Mouse (Mus musculus): Measurements from ENCODE around the gene Chsy1.
A peak's percentile ranks its signal among the peaks of the same experiment; 100 is the strongest.

The Chsy1 gene

DNA sequence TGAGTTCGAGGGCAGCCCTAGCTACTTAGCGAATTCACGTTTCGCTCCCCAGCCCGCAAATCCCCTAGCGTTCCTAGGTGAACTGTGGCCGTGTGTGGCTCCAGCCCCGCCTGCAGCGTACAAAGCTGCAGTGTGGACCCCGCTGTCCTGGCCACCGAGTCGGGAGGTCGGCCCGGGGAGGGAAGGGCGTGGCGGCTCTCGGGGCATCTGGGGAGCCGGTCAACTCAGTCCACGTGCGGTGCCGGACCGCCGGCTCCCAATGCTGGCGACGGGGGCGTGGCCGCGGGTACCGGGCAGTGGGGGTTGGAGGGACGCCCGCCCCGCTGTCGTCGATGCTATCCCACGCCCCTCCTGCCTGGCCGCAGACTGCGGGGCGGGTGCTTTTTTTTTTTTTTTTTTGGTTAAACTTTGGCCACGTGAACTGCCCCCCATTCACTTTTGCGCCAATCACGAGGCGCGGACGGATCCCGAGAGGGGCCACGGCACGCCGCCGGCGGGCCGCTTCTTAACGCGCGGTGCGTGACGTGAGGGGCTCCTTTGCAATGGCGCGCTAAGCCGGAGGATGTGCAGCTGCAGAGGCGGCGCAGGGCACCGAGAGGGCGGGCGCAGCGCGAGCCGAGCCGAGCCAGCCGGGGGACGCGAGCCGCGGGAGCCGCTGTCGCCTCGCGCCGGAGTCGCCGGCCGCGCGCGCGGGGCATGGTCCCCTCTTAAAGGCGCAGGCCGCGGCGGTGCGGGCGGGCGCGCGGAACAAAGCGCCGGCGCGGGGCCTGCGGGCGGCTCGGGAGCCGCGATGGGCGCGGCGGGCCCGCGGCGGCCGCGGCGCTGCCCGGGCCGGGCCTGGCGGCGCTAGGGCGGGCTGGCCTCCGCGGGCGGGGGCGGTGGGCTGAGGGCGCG, at the start of gene Chsy1:
Gene Chsy1 (plus strand): TSS at position 555 of the 894 bp plus-strand sequence.
- peak; percentile 85 for DNase-seq

DNA sequence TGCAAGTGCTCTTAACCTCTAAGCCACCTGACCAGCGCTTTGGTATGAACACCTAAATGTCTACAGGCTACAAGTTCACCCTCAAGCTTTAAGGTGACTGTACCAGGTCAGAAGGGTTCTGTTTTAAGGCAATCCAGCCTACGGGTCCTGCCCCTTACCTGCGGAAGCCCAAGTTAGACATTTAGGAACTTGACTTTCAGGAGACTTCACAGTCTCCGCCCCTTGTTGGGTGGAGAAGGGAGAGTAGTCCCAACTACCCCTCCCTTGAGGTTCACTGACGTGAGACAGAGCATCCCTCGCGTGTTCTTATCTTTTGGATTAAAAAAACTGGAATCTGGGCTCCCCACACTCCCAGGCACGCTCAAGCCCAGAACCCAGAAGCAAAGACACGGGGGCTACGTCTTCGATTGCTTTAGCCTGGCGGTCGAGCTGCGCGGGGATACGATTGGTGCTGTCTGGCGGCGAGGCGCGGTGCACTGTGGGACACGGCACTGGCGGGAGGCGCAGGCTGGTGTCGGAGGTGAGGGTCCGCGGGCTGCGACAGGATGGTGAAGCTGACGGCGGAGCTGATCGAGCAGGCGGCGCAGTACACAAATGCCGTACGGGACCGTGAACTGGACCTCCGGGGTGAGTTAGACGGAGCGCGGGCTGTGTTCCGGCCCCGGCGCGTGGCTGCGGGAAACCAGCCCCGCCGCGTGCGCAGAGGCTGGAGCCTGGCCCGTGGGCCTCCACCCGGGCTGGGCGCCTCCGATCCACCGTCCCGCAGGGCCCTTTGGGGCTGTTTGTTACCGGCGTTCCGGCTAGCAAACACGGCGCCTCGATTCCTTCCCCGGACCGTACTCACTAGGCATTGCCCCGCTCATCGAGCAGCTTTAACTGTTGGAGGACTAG, 49.0 kb upstream of the Chsy1 start:
- DNase-seq, result peak; percentile 82

DNA sequence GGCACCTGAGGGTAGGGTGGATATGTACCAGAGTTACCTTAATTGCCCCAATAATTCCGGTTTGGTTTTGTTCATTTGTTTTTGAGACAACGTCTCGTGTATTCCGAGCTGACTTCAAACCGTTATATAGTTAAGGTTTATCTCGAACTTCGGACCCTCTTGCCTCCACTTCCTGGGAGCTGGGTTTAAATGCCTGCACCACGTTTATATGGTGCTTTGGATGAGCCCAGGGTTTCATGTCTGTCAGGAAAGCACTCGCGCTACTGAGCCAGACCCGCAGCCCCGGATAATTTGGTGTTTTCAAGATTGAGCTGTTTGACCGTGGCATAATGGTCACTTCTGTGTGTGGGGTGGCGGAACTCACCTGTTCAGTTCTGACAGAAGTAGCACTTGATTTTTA, 48.3 kb upstream of the Chsy1 start:
- no peak for DNase-seq

DNA sequence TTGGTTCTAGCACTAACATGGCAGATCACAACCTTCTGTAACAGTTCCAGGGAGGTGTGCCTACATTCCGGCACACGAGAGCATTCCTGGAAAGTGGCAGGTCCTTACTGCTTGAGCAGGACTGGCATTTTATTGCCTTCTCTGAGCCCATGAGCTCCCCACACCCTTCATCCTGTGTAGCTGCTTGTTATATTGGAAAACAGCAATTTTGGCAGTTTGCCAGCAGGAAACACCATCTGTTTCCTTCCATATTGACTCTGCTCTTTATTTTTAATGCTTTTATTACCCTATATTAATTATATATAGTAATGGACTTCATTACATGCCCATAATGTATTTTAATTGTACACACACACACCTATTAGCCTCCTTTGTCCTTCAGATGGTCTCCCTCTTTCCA, 32.9 kb upstream of the Chsy1 start:
- DNase-seq, result no peak

DNA sequence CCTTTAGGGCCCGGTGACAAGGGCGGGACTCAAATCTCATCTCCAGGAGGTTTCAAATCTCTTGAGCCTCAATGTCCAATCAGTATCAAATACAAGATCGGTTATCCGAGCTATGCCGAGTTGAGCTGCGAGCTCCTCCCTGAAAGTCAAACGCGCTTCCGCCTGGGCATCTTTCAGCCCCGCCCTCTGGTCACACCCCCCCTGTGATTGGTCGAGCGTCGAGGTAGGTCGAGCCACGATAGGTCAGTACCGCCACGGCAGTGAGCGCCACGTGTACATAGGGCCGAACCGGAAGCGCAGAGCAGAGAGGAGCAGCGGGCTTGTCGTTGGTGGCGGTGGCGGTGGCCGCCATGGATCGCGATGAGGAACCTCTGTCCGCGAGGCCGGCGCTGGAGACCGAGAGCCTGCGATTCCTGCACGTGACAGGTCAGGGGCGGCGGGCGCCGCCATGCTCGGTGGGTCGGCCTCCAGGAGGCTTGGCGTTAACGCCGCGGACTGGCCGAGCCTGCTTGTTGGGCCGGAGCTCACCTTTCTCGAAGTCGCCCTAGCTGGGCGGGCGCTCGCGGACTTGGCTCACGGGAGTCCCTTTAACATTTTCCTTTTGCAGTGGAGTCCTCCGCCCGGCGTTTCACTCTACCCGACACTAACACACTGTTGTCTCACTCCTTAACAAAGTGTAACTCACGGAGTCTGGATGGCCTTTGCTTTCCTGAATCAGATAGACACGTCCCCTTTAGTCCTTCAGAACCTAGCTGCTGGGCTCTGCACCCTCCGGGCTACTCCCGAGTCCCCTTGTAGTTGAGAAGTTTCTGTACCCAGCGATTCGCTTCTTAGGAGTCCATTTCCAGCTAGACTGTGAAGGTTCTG, 29.7 kb upstream of the Chsy1 start, which contains the start of gene Selenos:
Gene Selenos (plus strand): TSS at position 286 of the 867 bp plus-strand sequence.
- peak; percentile 90 for DNase-seq

DNA sequence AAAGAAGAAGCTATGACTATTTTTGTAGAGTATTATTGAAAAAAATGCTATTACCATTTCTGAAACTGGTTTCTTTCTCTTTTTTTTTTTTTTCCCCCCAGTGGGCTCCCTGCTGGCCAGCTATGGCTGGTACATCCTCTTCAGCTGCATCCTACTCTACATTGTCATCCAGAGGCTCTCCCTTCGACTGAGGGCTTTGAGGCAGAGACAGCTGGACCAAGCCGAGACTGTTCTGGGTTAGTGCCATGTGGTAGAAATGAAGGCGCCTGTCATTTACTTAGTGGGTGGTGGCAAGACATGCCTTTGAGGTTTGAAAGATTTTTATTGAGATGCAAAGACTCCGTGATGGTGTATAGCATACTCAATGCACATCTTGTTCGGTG, 29.1 kb upstream of the Chsy1 start:
- DNase-seq, result no peak

DNA sequence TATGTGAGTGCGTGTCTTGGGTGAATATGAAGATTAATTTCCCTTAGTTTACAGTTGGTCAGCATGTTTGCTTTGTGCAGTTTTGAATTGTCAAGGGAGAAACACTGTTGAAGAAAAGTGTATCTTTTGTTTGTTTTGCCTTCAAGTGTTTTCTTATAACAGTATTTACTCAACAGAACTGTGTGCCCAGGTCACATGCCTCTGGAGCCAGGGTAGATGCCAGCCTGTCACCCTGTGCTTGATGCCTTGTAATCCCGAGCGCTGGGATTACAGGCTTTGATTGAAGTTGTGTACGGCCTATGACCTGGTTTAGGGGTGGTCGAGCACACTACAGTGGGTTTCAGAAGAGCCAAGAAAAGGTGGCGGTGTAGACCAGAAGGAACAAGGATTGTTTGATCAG, 25.6 kb upstream of the Chsy1 start:
- DNase-seq, result no peak

DNA sequence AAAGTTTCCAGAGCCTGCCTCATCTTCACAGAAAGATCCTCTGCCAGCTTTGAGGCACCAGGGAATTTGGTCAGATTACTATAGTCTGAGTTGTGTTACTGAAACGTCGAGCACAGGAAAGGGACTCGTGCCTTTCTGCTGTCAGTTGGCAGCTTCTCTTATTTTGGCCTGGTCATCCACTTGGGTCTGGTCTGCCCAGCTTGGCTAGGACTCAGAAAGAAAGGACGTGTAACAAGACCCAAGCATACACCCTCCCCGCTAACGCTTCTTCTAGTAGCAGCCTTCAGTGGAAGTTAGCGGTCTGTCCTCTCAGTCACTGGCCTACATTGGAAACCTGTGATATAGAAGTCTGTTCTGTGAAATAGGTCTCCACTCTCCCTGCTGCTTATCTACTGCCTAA, 24.8 kb upstream of the Chsy1 start:
- DNase-seq, result no peak

DNA sequence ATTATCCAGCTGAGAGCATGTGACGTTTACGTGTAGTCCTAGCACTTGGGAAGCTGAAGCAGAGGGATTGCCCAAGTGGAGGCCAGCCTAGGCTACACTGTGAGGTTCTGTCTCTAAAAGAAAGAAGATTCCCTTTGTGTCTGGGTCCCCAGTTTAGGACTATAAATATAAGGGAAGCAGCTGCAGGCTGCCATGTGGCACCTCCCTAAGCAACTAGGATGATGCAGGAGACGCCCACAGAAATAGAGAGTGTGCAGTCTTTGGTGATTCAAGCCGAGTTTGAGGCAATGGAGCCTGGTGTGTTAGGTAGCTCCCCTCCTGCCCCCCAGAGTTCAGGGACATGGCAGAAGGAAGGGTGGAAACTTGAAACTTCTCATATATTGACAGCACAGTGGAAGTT, 21.7 kb upstream of the Chsy1 start:
- no peak for DNase-seq

DNA sequence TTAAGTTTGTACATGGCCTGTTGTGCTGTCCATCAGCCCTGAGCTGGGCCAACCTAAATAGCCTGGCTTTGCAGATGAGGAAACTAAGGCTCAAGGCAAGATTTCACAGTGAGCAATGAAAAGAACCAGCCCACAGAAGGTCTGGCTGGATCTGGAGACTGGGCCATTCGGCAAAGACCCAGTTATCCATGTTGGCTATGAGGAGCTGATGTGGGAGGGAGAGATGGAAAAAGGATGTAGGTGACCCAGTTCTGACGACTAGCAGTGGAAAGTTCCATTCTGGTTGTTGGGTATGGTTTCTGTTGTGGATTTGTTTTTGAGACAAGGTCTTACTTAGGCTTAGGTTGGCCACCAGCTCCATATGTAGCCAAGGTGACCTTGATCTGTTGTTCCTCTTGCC, 21.2 kb upstream of the Chsy1 start:
- DNase-seq, result no peak

DNA sequence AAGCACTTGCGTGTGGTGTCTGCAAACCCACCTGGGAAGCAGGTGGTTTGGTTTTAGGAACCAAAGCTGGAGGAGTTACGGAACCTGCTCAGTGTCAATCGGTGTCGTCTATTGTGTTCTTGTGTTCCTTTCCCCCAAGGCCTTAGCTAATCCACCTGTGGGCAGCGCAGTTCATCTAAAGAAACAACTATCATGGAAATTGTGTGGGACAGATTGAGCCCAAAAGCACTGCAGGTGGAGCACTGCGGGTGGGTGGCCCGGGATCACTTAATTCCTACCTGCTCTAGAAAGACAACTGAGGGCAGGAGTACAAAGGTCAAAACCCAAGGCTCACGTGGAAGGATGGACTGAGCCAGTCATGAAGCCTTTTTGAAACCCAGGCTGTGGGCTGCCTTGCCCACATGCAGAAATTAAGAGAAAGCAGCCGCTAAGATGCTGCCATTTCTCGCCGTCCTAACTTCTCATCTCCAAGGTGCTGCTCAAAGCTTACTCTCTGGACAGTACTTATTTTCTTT, 18.6 kb upstream of the Chsy1 start:
- no peak for DNase-seq

DNA sequence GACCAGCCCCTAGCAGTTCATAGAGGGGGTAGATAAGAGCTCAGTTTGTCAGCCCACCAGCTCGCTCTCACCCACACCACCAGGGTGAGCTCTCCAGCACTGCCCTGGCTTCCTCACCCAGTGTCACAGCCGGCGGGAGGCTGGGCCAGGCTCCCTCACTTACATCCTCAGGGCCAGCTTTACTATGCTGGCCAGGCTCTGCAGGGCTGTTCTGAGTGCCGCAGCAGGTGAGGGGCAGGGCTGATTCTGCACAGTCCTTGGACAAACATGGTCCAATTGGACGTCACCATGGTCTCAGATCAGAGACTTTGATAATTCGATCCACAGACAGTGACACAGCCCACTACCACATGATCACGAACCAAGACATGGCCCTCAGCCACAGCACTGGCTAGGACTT, 17.8 kb upstream of the Chsy1 start:
- no peak for DNase-seq

DNA sequence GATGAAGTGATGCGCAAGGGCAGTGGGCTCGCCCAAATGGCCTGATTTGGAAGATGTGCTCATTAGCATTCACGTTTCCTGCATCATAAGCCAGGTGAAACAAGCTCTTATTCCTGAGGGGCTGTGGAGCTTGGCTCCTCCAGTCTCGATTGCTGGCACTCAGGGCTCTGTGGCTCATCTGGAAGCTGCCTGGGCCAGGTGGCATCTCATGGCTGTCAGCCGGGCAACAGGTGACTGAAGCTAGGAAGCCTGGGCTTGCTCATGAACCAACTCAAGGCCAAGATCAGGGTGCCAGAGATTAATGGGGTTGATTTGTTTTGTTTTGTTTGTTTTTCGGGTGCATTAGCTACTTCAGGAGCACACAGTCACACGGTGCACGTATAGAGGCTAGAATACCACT, 16.7 kb upstream of the Chsy1 start:
- no peak for DNase-seq

DNA sequence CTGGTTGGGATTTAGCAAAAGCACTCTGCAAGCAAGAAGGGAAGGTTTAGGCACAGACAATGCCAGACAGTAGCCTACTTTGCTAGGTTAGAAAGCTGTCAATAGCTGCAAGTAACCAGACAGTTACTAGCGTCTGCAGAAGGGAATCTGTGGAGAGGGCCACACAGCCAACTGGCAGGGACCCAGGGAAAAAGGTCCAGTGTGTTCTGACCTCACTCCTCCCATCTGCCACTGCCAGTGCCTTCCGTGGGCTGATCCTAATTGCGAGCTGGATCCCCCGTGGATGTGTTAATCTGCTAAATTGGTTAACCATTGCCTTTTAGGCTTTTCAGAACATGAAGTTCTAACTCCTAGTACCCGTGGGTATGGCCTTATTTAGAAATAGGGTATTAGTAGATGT, 15.2 kb upstream of the Chsy1 start:
- DNase-seq, result no peak

DNA sequence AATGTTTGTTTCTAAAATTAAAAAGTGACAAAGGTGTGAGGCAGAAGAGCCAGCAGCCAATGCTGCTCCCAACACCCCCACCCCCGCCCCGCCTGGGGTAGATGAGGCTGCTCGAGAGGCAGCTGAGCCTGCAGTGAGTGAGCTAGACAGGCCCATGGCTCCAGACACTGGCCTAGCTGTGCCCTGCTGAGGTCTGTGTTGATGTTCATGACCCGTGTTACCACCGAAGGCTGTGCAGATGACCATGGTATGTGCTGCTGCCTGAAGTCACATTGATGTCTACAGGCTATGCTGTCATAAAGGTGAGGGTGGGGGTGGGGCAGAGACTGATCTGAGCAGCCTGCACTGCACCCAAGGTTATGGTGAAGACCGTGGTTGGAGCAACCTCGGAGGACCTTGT, 10.5 kb upstream of the Chsy1 start:
- no peak for DNase-seq

DNA sequence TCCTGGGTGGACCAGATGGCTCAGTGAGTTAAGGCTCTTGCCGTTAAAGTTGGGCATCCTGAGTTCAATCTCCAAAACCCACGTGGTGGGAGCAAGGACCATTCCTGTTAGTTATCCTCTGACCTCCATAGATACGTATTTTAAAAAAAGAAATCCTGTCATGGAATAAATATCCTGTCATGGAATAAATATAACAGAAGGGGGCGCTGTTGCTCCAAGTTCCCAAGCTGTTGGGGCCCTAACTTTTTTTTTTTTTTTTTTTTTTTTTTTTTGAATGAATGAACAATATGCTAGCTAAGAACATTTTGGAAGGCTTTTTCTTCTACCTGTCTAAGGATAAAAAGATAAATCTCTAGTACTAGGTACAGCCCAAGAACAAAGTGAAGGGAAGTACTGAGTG, 7.4 kb upstream of the Chsy1 start:
- DNase-seq, result peak; percentile 41

DNA sequence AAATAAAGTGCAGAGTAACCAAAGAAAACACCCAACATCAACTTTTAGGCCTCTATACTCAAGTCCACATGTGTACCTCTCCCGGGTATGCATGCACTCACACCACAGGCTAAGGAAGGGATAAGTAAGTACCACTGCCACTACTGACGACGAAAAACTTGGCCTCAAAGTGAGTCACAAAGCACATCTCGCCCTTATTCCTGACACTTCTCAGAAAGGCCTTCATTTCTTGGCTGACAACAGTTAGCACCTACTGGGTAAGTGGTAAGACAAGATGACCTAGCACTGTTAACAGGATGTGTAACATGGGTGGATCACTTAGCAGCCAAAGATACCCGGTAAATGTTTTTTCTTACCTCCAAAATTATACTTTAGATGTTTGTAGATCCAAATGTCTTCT, 4.8 kb upstream of the Chsy1 start:
- no peak for DNase-seq

DNA sequence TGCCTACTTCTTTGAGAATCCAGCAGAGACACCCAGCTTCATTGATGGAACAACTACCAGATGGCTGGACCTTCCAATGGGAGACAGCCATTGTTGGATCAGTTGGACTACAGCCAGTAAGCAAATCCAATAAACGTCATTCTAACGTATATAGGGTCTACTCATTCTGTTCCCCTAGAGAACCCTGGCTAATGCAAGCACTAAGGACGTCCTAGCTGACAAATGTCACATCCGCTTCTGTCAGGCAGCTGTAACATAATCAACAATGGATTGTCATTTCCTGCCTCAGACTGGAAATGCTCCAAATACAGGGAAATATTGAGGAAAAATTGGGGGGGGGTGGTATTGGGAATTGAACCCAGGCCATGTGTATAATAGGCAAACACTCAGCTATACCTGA, 3.5 kb upstream of the Chsy1 start:
- no peak for DNase-seq

DNA sequence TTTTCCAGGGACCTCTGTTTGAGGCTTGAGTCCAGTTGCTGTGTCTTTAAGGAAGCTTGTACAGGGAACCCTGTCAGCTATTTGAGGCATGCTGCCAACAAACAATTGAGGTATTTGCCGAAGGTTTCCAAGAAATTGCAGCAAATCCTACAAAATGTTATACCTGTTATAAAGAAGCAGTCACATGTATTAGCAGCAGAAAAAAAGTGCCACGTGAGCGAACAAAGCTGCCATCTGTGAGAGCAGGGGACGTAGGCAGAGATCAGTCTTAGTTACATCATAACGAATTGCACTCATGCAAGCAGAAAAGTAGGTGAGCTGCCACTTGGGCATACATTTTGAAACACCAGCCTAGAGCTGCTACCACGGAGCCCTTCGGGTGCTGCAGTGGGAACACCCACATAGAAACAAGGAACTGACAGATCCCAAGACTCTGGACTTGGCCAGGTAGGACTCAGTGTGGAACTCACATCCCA, 2.7 kb upstream of the Chsy1 start:
- no peak for DNase-seq

DNA sequence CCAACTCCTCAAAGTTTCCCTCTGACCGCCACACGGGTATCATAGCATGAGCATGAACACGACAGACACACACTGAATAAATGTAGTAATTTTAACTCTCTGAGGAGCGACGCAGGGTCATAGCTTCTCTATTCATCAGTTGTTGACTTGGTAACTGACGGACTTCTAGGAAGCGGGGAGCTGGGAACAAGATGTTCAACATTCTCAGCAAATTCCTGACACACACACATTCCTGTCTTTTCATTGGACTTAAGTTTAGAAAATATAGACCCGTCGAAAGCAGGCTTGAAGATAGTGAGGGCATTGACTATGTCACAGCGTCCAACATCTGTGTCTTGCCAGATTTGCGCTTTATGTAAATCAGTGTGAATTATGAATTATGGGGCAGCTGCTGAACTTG, 2.1 kb upstream of the Chsy1 start:
- DNase-seq, result no peak

DNA sequence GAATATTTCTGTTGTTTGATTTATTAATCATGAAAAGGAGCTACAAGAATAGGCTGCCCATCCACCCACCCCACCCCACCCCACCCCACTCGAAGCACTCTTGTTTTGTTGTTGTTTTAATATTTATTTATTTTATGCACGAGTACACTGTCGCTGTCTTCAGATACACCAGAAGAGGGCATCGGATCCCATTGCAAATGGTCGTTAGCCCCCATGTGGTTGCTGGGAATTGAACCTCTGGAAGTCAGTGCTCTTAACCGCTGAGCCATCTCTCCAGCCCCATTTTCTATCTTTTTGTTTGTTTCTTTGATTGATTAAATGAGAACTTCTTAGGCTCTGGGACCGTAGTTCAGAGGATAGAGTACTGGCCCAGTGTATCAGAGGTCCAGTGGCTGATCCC, 1.4 kb upstream of the Chsy1 start:
- DNase-seq, result no peak

DNA sequence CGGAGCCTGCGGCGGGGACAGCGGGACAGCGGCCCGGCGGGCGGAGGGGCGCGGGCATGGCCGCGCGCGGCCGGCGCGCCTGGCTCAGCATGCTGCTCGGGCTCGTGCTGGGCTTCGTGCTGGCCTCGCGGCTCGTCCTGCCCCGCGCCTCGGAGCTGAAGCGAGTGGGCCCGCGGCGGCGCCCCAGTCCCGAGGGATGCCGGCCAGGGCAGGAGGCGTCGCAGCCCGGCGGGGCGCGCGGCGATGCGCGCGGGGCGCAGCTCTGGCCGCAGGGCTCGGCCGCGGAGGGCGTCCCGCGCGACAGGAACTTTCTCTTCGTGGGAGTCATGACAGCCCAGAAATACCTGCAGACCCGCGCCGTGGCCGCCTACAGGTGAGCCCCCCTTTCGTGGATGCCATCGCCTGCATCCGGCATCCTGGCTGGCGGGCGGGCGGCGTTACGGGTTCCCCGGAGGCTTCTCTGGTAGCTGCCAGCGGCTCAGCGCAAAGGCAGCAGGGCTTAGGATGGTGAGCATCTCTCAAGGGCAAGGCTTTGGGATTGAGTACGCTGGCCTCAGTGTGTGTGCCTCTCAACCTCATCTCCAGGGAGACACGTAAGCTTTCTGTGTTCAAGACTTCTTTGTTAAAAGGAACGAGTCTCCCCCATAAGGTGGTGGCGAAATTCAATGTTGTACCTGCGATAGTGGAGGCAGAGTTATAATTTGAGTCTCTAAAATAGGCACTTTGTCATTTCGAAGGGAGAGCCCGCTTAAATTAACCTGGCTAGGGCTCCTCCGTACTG, 730 bp downstream of the Chsy1 start:
- peak; percentile 40 for DNase-seq

Measured in cerebellum, adult 8-10 months (tissue).